Mouse (Mus musculus) testis, adult 2 months (tissue): ENCODE measurements at regions not wholly inside any gene's neighbourhood (a gene's known extent, or its start where the extent isn't known, plus 50 kb on each side); places are given as distances from the start of the nearest gene placed in this dataset.

Experiments used
- CTCF ChIP-seq: fragments of 200-500 bp; IDR thresholded peaks from 2 replicates; pipeline ENCODE4 v1.5.1; 2012; ENCODE audit warnings: low read depth, mild to moderate bottlenecking, inconsistent platforms, low read length, moderate library complexity; ENCODE audit not compliant: control insufficient read depth, insufficient read depth, insufficient replicate concordance
- POLR2A ChIP-seq: fragments of 200-500 bp; IDR thresholded peaks from 2 replicates; pipeline ENCODE4 v1.6.1; 2012; ENCODE audit warnings: low read depth, mild to moderate bottlenecking, inconsistent platforms, low read length, moderate library complexity; ENCODE audit not compliant: control insufficient read depth

DNA sequence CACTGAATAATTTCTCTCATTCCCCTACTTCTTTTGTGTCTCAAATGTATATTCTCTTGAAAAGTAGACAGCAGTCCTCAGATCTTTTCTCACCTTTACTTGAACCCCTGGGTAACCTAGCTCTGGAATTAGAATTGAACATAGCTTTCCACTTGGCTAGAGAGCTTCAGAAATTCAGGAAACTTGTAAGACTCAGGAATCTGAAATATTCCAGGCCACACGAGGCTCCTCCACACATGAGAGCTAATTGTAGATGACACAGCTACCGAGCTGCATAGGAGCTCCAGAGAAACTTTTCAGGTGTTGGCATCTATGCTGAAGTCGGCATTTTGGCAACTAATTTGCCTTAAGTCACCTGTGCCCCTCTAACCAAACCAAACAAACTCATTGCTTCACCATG is 417.7 kb upstream of the Adgrl4 start:
- no peak for TF ChIP-seq POLR2A
- no peak for TF ChIP-seq CTCF
